Mouse (Mus musculus) adrenal gland, postnatal 10 days (tissue): ENCODE results near the gene Malsu1. TPM values are rescaled to one million over a fixed set of nuclear protein-coding genes. Genes with fewer than 3 reads are reported as not detected.

Experiments used
- DNase-seq: peaks from one replicate; pipeline ENCODE4 v3.0.0; 2021; ENCODE audit warnings: mixed read lengths
- total RNA-seq, 2 experiments: library from RNA; stranded (reverse); gene quantifications; 2 replicates each; pipeline ENCODE4 v1.2.3; 2021

The Malsu1 gene
- total RNA-seq, 2 experiments from 2014 or later = 45.7 to 52.5 TPM

GRCm38 (mm10) chr6:49074117-49074490 lies 509 bp downstream of the Malsu1 start:
- no peak for DNase-seq

GRCm38 (mm10) chr6:49077894-49078293 lies 4.3 kb downstream of the Malsu1 start:
- no peak for DNase-seq

GRCm38 (mm10) chr6:49079313-49079712 lies 5.7 kb downstream of the Malsu1 start:
- no peak for DNase-seq

- DNase-seq = no peak
Measured at GRCm38 (mm10) chr6:49083008-49083407, 9.4 kb downstream of the Malsu1 start.

- peak; percentile 29 for DNase-seq
Measured at GRCm38 (mm10) chr6:49094968-49095367, 21.4 kb downstream of the Malsu1 start.

GRCm38 (mm10) chr6:49096421-49096820 lies 22.8 kb downstream of the Malsu1 start:
- DNase-seq = peak; percentile 60

GRCm38 (mm10) chr6:49096933-49097461 lies 23.4 kb downstream of the Malsu1 start:
- peak; percentile 85 for DNase-seq

GRCm38 (mm10) chr6:49097596-49098110 lies 24.1 kb downstream of the Malsu1 start:
- DNase-seq = peak; percentile 30

- no peak for DNase-seq
Measured at GRCm38 (mm10) chr6:49099086-49099485, 25.5 kb downstream of the Malsu1 start.

- DNase-seq = no peak
Measured at GRCm38 (mm10) chr6:49106746-49107500, 33.3 kb downstream of the Malsu1 start.

- no peak for DNase-seq
Measured at GRCm38 (mm10) chr6:49109196-49109595, 35.6 kb downstream of the Malsu1 start.

- no peak for DNase-seq
Measured at GRCm38 (mm10) chr6:49113895-49114294, 40.3 kb downstream of the Malsu1 start.

GRCm38 (mm10) chr6:49114457-49114856 lies 40.9 kb downstream of the Malsu1 start:
- no peak for DNase-seq

GRCm38 (mm10) chr6:49115550-49115949 lies 42.0 kb downstream of the Malsu1 start:
- no peak for DNase-seq

GRCm38 (mm10) chr6:49116241-49116640 lies 42.6 kb downstream of the Malsu1 start:
- peak; percentile 59 for DNase-seq

- DNase-seq = no peak
Measured at GRCm38 (mm10) chr6:49118446-49118845, 44.9 kb downstream of the Malsu1 start.

GRCm38 (mm10) chr6:49119462-49120135 lies 46.0 kb downstream of the Malsu1 start:
- DNase-seq = no peak

GRCm38 (mm10) chr6:49120370-49120769 lies 46.8 kb downstream of the Malsu1 start:
- no peak for DNase-seq

GRCm38 (mm10) chr6:49130328-49130727 lies 56.7 kb downstream of the Malsu1 start:
- no peak for DNase-seq

GRCm38 (mm10) chr6:49131855-49132254 lies 58.3 kb downstream of the Malsu1 start:
- no peak for DNase-seq

- no peak for DNase-seq
Measured at GRCm38 (mm10) chr6:49132352-49133090, 58.9 kb downstream of the Malsu1 start.
